Mouse (Mus musculus) B cell, adult 2 months (primary cell): ENCODE data around the gene Nudt4.

Experiments used
- DNase-seq, 2 experiments: peaks; one replicate each; pipeline ENCODE4 v3.0.0; 2022

Gene Nudt4

DNA sequence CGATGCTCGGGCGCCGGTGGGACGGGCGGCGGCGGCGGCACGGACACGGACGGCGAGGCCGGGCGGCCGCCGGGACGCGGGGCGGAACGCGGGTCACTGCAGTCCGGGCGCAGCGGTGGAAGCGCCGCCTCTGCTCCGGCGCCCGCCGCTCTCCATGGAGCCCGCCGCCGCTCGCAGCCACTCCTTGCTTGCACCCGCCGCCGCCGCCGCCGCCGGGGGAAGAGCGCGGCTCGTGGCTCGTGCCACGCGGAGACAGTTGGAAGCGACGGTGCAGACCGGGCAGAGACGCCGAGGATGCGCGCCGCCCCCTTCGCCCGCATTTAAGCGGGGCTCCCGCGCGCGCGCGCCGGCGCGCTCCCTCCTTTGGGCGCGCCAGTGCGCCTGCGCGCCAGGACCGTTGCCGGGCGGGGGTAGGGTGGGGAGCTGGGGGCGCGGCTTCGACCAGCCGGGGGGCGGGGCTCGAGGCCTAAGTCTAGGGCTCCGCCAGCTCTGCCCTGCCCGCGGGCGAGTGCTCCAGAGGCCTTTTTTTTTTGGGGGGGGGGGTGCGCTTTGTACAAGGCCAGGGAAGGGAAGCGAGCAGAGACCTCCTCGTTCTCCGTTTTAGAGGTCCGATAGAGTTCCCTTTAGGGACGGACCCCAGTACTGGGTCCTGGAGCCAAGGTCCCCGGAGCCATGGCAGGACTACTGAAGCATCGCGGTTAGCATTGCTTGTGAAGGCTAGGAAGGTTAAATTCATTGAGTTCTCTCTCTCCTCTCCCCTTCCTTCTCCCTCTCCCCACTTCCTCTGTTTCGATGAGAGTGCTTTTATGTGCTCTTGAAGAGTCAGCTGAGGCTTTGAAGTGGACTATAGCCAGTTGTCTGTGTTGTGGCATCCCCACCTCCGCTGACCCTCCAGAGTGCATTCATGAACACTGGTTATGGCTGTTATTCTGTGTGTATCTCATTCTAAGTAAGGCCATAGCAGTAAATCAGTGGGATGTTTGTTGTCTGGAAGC is at the start of gene Nudt4:
Gene Nudt4 (minus strand): TSS at position 296 of the 995 bp plus-strand sequence.
- peak; percentile 86 to 88 for DNase-seq

DNA sequence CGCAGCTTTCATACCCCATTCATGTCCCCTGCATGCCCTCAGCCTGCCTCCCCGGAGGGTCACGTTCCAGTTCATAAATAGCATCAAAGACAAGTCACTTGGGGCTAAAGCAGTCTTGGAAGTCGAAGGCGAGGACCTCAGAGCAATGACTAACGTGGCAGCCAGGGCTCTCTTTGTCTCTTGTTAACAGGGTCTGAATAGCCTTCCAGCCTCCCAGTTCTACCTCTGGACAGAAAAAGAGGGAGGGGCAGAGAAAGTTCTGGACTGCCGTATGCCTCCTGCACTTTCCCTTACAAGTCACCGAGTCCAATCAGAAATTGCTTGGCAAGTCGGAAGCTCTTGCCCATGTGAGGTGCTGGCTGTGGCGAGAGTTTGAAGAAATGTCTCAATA is 47.4 kb upstream of the Nudt4 start:
- no peak for DNase-seq

DNA sequence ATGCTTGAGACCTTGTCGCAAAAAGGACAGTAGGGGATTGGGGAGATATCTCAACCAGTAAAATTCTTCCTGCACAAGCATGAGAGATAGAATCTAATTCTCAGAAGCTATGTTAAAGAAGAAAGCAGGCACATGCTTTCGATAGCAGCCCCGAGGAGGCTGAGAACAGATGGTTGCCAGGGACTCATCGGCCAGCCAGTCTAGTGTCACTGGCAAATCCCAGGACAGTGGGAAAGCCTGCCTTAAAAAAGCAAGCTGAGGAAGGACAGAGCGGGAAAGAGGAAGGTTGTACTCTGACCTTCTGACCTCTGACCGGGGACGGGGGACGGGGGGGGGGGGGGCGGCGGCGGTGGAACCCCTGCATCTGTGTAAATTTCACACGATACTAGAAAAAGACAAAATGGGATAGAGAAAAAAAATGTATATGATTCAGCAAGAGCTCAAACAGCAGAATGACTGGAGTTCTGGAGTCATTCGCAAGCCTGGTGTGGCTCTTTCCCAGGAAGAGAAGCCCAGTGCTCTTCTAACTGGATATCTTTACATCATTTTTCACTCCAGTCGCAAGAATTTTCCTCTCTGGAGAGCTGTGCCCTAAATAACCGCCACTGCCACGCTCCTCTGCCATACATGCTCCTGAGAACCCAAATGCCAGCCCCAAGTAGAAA is 46.9 kb upstream of the Nudt4 start:
- DNase-seq: no peak

- peak in 1 of 2 experiments; percentile 2 for DNase-seq
These were observed 41.1 kb upstream of the Nudt4 start for GRCm38 (mm10) chr10:95604979-95605613.

GRCm38 (mm10) chr10:95600527-95600926 is 36.6 kb upstream of the Nudt4 start:
- no peak for DNase-seq

DNA sequence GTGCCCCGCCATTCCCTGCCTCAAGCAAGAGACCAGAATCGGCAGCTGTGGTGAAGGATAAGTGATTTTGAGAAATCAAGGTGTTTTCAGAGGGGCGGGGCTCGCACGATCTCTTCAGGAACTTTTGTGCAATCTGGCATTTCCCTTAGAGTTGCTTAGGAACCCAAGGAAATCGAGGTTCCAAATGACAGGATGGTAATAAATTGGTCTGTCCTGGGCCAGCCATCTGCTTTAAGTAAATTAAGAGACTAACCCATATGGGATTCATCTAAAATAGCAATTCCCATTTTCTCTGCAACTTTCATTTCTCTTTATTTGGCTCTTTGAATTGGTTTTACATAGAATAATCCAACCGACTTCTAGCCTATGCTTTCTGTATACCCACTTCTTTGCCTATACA is 35.8 kb upstream of the Nudt4 start:
- no peak for DNase-seq

DNA sequence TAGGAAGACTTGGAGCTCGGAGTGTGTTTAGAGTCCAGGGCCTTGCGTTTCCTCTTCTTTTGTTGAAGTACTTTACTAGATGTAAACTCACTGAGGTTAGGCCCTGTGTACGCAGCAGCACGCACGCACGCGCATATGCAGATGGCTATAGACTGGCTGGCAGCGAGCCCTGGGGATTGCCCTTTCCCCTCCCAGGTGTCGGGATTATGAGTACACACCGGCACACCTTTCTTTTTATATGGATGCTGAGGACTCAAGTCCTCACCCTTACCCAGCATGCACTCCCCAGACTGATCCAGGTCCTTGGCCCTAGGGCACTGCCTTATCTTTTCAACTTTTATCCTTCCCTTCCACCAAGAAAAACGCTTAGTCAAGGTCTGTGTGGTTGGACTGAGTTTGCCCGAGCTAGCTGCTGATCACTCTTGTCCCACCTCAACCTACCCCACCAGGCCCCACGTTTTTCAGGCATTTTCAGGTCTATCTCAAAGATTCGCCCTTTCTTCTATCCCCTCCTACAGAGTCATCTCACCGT is 34.2 kb upstream of the Nudt4 start:
- no peak for DNase-seq

- no peak for DNase-seq
These were observed 32.1 kb upstream of the Nudt4 start for GRCm38 (mm10) chr10:95595852-95596639.

- DNase-seq: no peak
These were observed 30.5 kb upstream of the Nudt4 start for GRCm38 (mm10) chr10:95594414-95594813.

DNA sequence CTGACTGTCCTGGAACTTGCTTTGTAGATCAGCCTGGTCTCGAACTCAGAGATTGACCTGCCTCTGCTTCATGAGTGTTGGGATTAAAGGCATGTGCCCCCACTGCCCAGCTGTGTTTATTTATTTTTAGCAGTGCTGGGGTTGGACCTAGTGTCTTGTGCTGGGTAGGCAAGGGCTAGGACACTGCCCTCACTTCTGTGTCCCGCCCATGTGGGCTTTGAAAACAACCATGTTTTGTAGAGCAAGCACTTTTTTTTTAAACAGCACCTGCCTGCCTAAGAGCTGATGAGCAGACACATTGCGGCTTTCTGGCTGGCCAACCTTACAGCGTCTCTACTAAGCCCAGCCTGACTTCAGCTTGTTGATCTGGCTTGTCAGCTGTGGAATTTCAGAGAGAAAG is 27.3 kb upstream of the Nudt4 start:
- no peak for DNase-seq

- no peak for DNase-seq
These were observed 26.2 kb upstream of the Nudt4 start for GRCm38 (mm10) chr10:95590196-95590595.

DNA sequence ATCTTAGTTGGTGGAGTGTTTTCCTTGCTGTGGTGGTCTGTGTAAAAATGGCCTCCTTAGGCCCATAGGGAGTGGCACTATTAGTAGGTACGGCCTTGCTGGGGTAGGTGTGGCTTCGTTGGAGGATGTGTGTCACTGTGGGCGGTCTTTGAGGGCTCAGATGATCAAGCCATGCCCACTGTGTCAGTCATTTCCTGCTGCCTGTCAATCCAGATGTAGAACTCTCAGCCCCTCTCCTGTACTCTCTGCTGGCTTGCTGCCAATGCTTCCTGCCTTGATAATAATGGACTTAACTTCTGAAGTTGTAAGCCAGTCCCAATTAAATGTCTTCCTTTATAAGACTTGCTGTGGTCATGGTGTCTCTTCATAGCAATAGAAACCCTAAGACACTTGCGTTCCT is 25.2 kb upstream of the Nudt4 start:
- no peak for DNase-seq

DNA sequence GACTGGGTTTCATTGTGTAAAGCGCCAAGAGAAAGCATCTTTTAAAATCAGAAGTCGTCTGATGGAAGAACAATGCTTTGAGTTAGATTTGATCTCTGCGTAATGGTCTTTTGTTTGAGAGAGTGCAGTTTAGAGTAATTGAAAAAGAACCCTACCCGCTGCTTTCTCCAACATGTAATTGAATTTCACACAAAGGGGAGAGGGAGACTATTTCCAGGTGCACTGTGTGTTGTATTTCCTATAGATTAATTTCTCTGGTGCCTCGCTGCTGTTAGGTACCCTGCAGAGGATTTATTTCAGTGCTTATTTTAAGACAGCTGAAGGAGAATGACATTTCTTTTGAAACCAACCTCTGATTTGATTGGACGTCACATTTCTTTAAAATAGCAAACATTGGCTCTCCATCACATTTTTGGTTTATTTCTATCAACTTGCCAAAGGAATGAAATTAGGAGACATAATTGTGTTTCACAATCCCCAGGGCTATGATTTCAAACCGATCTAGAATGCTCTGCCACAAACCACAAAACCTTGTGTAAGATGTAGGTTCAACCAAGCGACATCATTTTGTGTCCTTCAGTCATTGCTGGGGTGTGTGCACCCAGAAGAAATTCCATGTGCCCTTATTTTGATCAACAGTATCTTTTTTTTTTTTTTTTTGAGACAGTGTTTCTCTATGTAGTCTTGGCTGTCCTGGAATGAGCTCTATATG is 23.7 kb upstream of the Nudt4 start:
- no peak for DNase-seq

GRCm38 (mm10) chr10:95585554-95585953 is 21.6 kb upstream of the Nudt4 start:
- no peak for DNase-seq

- no peak for DNase-seq
These were observed 13.6 kb upstream of the Nudt4 start for GRCm38 (mm10) chr10:95577567-95577950.

DNA sequence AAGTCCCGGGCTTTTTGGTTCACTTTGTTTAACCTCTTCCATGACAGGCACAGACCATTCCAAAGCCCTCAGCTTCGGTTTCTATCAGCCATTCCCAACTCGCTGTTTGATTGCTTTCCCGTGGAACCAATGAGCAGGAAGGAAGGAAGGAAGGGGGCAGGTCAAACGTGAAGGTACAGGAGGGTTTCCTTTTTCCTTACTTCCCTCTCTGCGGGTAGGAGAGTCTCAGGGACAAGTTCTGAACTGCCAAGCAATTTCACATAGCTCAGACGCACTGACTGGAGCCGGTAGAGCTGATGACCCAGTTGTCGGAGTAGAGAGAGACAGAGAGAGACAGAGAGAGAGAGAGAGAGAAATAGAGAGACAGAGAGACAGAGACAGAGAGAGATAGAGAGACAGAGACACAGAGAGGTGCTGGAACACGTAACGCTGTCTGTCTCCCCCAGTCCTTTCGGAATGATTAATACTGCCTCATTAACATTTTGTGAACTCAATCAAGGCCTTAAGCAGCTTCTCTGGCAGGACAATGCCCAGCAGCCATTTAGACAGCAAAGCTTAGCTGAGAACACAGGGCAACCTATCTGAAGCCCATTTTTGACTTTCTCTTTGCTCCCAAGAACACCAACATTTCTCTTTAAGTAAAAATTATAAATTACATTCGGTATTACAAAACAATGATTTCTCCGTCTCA is 13.1 kb upstream of the Nudt4 start:
- DNase-seq: no peak

- no peak for DNase-seq
These were observed 12.0 kb upstream of the Nudt4 start for GRCm38 (mm10) chr10:95575839-95576380.

- DNase-seq: no peak
These were observed 11.0 kb upstream of the Nudt4 start for GRCm38 (mm10) chr10:95574994-95575393.

- DNase-seq: no peak
These were observed 5.5 kb upstream of the Nudt4 start for GRCm38 (mm10) chr10:95569441-95569840.

GRCm38 (mm10) chr10:95568016-95568415 is 4.1 kb upstream of the Nudt4 start:
- no peak for DNase-seq

GRCm38 (mm10) chr10:95567550-95567949 is 3.6 kb upstream of the Nudt4 start:
- DNase-seq: no peak
